Mouse (Mus musculus): Measurements from ENCODE around the gene Gm4131. TPM values are rescaled to one million over a fixed set of nuclear protein-coding genes. Genes with fewer than 3 reads are reported as not detected.

The Gm4131 gene
- polyA plus RNA-seq, 1 experiment from 2014 or later, result not detected

- no peak overlapping the region for H3K27ac ChIP-seq (replicated peaks; ENCODE audit: low read depth, low read length)
- no peak overlapping the region for H3K4me3 ChIP-seq (ENCODE audit: low read depth, low read length)
- H3K27me3 ChIP-seq (ENCODE audit: control insufficient read depth, insufficient read depth, low read length), result no peaks in the 10 kb centered on the region
- no peak overlapping the region for H3K4me2 ChIP-seq (ENCODE audit: low read depth, severe bottlenecking)
- DNase-seq (ENCODE audit: low spot score) (no peak), ATAC-seq (ENCODE audit: insufficient number of reproducible peaks, low FRiP score, low TSS enrichment, low read depth) (no peak)
- H3K4me1 ChIP-seq (ENCODE audit: control insufficient read depth, insufficient read depth, low read length), result peaks cover 18% of the 10 kb centered on the region; the same call in 1 of the 2 replicates
- H3K36me3 ChIP-seq (ENCODE audit: control insufficient read depth, insufficient read depth, low read length), result no peaks in the 10 kb centered on the region
- H3K9me3 ChIP-seq (ENCODE audit: control insufficient read depth, low read length), result no peaks in the 10 kb centered on the region
- H3K9ac ChIP-seq (ENCODE audit: low read length), result no peak overlapping the region
- 80% methylated on average over 3 of the region's 3 CpGs for WGBS
Measured at GRCm38 (mm10) chr14:62580945-62581344, 14.2 kb upstream of the Gm4131 start.

DNA sequence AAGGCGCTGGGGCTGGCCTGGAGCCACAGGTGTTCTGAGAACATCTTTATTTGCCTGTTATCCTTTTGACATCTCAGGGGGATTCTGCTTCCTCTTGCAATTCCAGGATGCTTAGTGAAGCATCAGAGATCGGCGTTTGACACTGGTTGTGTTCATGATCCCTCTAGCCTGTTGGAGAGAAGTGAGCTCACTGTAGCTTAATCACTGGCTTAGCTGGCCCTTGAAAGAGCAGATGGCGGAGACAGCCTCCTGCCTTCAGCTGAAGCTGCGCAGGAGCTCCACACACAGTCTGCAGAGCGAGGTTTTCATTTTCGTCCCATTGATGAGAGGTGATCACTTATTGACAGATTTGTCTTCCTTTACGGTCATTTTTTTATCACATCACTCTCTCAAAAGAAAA, 9.1 kb upstream of the Gm4131 start:
- H3K4me3 ChIP-seq (ENCODE audit: low read depth, low read length), result no peak overlapping the region
- no peaks in the 10 kb centered on the region for H3K27me3 ChIP-seq (ENCODE audit: control insufficient read depth, insufficient read depth, low read length)
- H3K9me3 ChIP-seq (ENCODE audit: control insufficient read depth, low read length), result no peaks in the 10 kb centered on the region
- no peak for ATAC-seq (ENCODE audit: insufficient number of reproducible peaks, low FRiP score, low TSS enrichment, low read depth)
- H3K36me3 ChIP-seq (ENCODE audit: control insufficient read depth, insufficient read depth, low read length), result no peaks in the 10 kb centered on the region
- DNase-seq (ENCODE audit: low spot score), result no peak
- no peak overlapping the region for H3K9ac ChIP-seq (ENCODE audit: low read length)
- no peaks in the 10 kb centered on the region; the same call in 1 of the 2 replicates for H3K4me1 ChIP-seq (ENCODE audit: control insufficient read depth, insufficient read depth, low read length)
- H3K4me2 ChIP-seq (ENCODE audit: low read depth, severe bottlenecking), result no peak overlapping the region
- 70% methylated on average over 8 of the region's 8 CpGs for WGBS
- H3K27ac ChIP-seq (replicated peaks; ENCODE audit: low read depth, low read length), result no peak overlapping the region

- Histone ChIP-seq H3K36me3 (ENCODE audit: control insufficient read depth, insufficient read depth, low read length) (no peaks in the 10 kb centered on the region), H3K27ac (replicated peaks; ENCODE audit: low read depth, low read length) (no peak overlapping the region), H3K9me3 (ENCODE audit: control insufficient read depth, low read length) (no peaks in the 10 kb centered on the region), H3K4me1 (ENCODE audit: control insufficient read depth, insufficient read depth, low read length) (no peaks in the 10 kb centered on the region; the same call in 1 of the 2 replicates), H3K4me2 (ENCODE audit: low read depth, severe bottlenecking) (no peak overlapping the region), H3K9ac (ENCODE audit: low read length) (no peak overlapping the region), H3K4me3 (ENCODE audit: low read depth, low read length) (no peak overlapping the region), H3K27me3 (ENCODE audit: control insufficient read depth, insufficient read depth, low read length) (no peaks in the 10 kb centered on the region)
- DNase-seq (ENCODE audit: low spot score), result no peak
- 71% methylated on average over 6 of the region's 6 CpGs for WGBS
- no peak for ATAC-seq (ENCODE audit: insufficient number of reproducible peaks, low FRiP score, low TSS enrichment, low read depth)
Measured at GRCm38 (mm10) chr14:62574906-62575305, 8.2 kb upstream of the Gm4131 start.

DNA sequence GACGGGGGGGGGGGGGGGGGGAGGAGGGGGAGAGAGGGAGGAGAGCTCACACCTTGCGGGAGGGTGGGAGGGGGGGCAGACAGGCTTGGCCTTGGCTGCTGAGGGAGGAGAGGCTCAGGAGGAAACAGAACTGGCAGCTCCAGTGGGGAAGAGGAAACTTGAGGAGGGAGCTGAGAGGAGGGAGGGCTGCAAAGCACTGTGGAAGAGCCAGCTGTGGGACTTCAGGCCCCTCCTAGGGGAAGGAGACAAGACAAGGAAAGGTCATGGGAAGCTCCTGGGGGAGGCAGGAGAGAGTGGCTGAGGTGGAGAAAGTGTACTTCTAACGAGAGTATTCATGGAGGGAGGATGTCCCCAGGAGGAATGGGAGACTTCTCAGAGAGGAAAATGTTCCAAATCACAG, 6.7 kb upstream of the Gm4131 start:
- no peaks in the 10 kb centered on the region; the same call in 1 of the 2 replicates for H3K4me1 ChIP-seq (ENCODE audit: control insufficient read depth, insufficient read depth, low read length)
- no peaks in the 10 kb centered on the region for H3K27me3 ChIP-seq (ENCODE audit: control insufficient read depth, insufficient read depth, low read length)
- no peak overlapping the region for H3K9ac ChIP-seq (ENCODE audit: low read length)
- no peaks in the 10 kb centered on the region for H3K9me3 ChIP-seq (ENCODE audit: control insufficient read depth, low read length)
- no peaks in the 10 kb centered on the region for H3K36me3 ChIP-seq (ENCODE audit: control insufficient read depth, insufficient read depth, low read length)
- ATAC-seq (ENCODE audit: insufficient number of reproducible peaks, low FRiP score, low TSS enrichment, low read depth), result no peak
- H3K4me2 ChIP-seq (ENCODE audit: low read depth, severe bottlenecking), result no peak overlapping the region
- no peak overlapping the region for H3K4me3 ChIP-seq (ENCODE audit: low read depth, low read length)
- WGBS, result 0% methylated on average over 2 of the region's 3 CpGs
- no peak overlapping the region for H3K27ac ChIP-seq (replicated peaks; ENCODE audit: low read depth, low read length)
- no peak for DNase-seq (ENCODE audit: low spot score)

DNA sequence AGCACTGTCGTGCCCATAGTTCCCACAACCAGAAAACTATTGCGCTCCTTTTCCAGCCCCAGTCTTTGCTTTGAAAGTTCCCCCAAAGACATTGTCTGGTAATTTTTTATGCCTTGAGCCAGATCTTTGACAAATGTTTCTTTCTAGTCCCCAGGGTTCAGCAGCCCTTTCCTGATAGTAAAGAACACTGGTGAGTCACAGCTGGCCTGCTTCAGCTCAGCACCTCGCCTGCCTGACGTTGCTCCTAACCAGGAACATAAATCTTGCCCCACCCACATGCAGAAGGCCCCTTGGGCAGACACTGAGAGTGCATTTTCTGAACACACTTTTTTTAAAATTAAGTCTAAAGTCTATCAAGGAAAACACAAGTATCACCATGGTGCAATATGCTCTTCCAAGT, 3.6 kb upstream of the Gm4131 start:
- H3K4me3 ChIP-seq (ENCODE audit: low read depth, low read length), result no peak overlapping the region
- ATAC-seq (ENCODE audit: insufficient number of reproducible peaks, low FRiP score, low TSS enrichment, low read depth) (no peak), DNase-seq (ENCODE audit: low spot score) (no peak)
- no peaks in the 10 kb centered on the region for H3K27me3 ChIP-seq (ENCODE audit: control insufficient read depth, insufficient read depth, low read length)
- no peak overlapping the region for H3K4me2 ChIP-seq (ENCODE audit: low read depth, severe bottlenecking)
- no peaks in the 10 kb centered on the region for H3K9me3 ChIP-seq (ENCODE audit: control insufficient read depth, low read length)
- H3K36me3 ChIP-seq (ENCODE audit: control insufficient read depth, insufficient read depth, low read length), result no peaks in the 10 kb centered on the region
- H3K4me1 ChIP-seq (ENCODE audit: control insufficient read depth, insufficient read depth, low read length), result no peaks in the 10 kb centered on the region; the same call in 1 of the 2 replicates
- H3K27ac ChIP-seq (replicated peaks; ENCODE audit: low read depth, low read length), result no peak overlapping the region
- WGBS, result 31% methylated on average over 4 of the region's 4 CpGs
- no peak overlapping the region for H3K9ac ChIP-seq (ENCODE audit: low read length)

GRCm38 (mm10) chr14:62569463-62569862, 2.7 kb upstream of the Gm4131 start:
- DNase-seq (ENCODE audit: low spot score) (no peak), ATAC-seq (ENCODE audit: insufficient number of reproducible peaks, low FRiP score, low TSS enrichment, low read depth) (no peak)
- H3K27me3 ChIP-seq (ENCODE audit: control insufficient read depth, insufficient read depth, low read length), result no peaks in the 10 kb centered on the region
- no peaks in the 10 kb centered on the region for H3K36me3 ChIP-seq (ENCODE audit: control insufficient read depth, insufficient read depth, low read length)
- no peak overlapping the region for H3K9ac ChIP-seq (ENCODE audit: low read length)
- no peak overlapping the region for H3K4me3 ChIP-seq (ENCODE audit: low read depth, low read length)
- H3K4me2 ChIP-seq (ENCODE audit: low read depth, severe bottlenecking), result no peak overlapping the region
- H3K27ac ChIP-seq (replicated peaks; ENCODE audit: low read depth, low read length), result no peak overlapping the region
- no peaks in the 10 kb centered on the region; the same call in 1 of the 2 replicates for H3K4me1 ChIP-seq (ENCODE audit: control insufficient read depth, insufficient read depth, low read length)
- WGBS, result 84% methylated on average over 5 of the region's 5 CpGs
- no peaks in the 10 kb centered on the region for H3K9me3 ChIP-seq (ENCODE audit: control insufficient read depth, low read length)

DNA sequence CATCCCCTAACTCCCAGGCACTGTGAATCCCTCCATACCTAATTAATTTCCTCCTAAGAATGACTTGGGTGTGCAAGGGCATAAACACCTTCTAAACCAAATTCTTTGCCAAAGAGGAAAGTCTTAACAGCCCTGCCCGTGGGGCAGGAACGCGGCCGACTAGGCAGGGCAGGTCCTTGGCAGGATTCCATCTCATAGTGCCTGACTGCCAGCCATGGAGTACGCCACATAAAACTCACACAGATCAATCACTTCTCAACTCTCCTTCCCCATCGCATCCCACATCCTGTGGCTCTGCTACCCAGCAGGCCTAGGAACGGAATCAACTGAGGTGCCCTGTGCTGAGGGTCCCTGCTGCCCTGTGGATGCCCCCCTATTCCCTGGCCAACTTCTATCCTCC, 3.0 kb downstream of the Gm4131 start:
- H3K9ac ChIP-seq (ENCODE audit: low read length), result no peak overlapping the region
- H3K4me1 ChIP-seq (ENCODE audit: control insufficient read depth, insufficient read depth, low read length), result no peaks in the 10 kb centered on the region
- 66% methylated on average over 7 of the region's 7 CpGs for WGBS
- no peak overlapping the region for H3K4me3 ChIP-seq (ENCODE audit: low read depth, low read length)
- no peaks in the 10 kb centered on the region for H3K9me3 ChIP-seq (ENCODE audit: control insufficient read depth, low read length)
- no peak for ATAC-seq (ENCODE audit: insufficient number of reproducible peaks, low FRiP score, low TSS enrichment, low read depth)
- H3K27ac ChIP-seq (replicated peaks; ENCODE audit: low read depth, low read length), result no peak overlapping the region
- H3K27me3 ChIP-seq (ENCODE audit: control insufficient read depth, insufficient read depth, low read length), result no peaks in the 10 kb centered on the region
- no peaks in the 10 kb centered on the region for H3K36me3 ChIP-seq (ENCODE audit: control insufficient read depth, insufficient read depth, low read length)
- H3K4me2 ChIP-seq (ENCODE audit: low read depth, severe bottlenecking), result no peak overlapping the region
- no peak for DNase-seq (ENCODE audit: low spot score)

DNA sequence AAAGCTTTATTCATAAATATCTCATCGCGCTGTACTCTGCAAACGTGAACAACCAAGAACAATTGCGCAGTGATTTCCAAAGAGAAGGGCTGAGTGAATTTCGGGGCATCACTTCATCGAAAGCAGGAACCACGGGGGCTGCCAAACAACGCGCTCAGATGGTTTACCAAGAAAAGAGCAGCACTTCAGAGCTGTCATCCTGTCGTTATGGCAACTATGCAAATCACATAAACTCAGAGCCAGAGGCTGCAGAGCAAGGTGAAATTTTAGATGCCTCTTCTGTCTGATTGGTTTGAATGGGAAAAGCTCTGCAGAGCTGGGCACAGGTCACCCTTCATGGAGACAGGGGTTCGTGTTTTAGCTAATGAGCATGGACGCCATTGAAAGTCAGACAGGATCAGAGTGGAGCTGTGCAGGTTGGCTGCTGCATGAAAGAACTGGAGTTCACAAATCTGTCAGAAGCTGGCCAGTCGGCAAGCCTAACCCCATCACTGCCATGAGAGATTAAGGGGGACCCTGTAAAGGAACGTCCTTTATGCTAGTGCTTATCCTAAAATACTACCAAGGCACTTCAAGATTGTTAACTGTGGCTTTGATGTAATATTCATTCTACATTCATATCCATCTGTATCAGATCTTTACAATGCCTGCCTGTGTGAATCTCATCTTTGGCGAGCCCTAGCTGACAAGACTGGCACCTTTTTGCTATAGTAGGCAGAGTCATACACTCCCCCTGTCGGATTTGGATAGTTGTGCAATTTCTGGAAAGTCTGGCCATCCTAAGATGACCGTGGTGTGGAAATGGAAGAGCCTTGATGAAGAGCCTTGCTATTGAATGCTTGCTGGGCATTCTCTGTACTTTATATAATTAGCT, 4.6 kb downstream of the Gm4131 start:
- Histone ChIP-seq H3K4me3 (ENCODE audit: low read depth, low read length) (no peak overlapping the region), H3K27me3 (ENCODE audit: control insufficient read depth, insufficient read depth, low read length) (peaks cover 3% of the 10 kb centered on the region), H3K9me3 (ENCODE audit: control insufficient read depth, low read length) (no peaks in the 10 kb centered on the region), H3K4me1 (ENCODE audit: control insufficient read depth, insufficient read depth, low read length) (no peaks in the 10 kb centered on the region), H3K4me2 (ENCODE audit: low read depth, severe bottlenecking) (no peak overlapping the region), H3K27ac (replicated peaks; ENCODE audit: low read depth, low read length) (no peak overlapping the region), H3K9ac (ENCODE audit: low read length) (no peak overlapping the region), H3K36me3 (ENCODE audit: control insufficient read depth, insufficient read depth, low read length) (no peaks in the 10 kb centered on the region)
- DNase-seq (ENCODE audit: low spot score) (no peak), ATAC-seq (ENCODE audit: insufficient number of reproducible peaks, low FRiP score, low TSS enrichment, low read depth) (no peak)
- WGBS, result 64% methylated on average over 17 of the region's 17 CpGs

Data from limb, embryonic 11.5 days (tissue).